Mouse (Mus musculus) thymus, postnatal 14 days (tissue): ENCODE data around the gene St3gal2.
"Not testable (repeated sequence)": the region's sequence is repeated elsewhere in the genome, so short reads cannot be mapped to it uniquely, and the experiment has no call there.

Experiments used
- DNase-seq: peaks from one replicate; pipeline ENCODE4 v3.0.0; 2021

St3gal2 gene

GRCm38 (mm10) chr8:110911576-110912570 lies 7.8 kb upstream of the St3gal2 start:
- DNase-seq = peak; percentile 22

GRCm38 (mm10) chr8:110917415-110917814 lies 2.3 kb upstream of the St3gal2 start:
- no peak for DNase-seq

GRCm38 (mm10) chr8:110918027-110918426 lies 1.7 kb upstream of the St3gal2 start:
- no peak for DNase-seq

GRCm38 (mm10) chr8:110918460-110918859 lies 1.3 kb upstream of the St3gal2 start:
- DNase-seq = no peak

- DNase-seq = no peak
Measured at GRCm38 (mm10) chr8:110920032-110920772, 480 bp downstream of the St3gal2 start.

GRCm38 (mm10) chr8:110920773-110921277 lies 1.1 kb downstream of the St3gal2 start:
- no peak for DNase-seq

- no peak for DNase-seq
Measured at GRCm38 (mm10) chr8:110921492-110922230, 1.9 kb downstream of the St3gal2 start.

- no peak for DNase-seq
Measured at GRCm38 (mm10) chr8:110925691-110926140, 6.0 kb downstream of the St3gal2 start.

- DNase-seq = no peak
Measured at GRCm38 (mm10) chr8:110926690-110927089, 7.0 kb downstream of the St3gal2 start.

- DNase-seq = no peak
Measured at GRCm38 (mm10) chr8:110928435-110928834, 8.7 kb downstream of the St3gal2 start.

GRCm38 (mm10) chr8:110929066-110929465 lies 9.3 kb downstream of the St3gal2 start:
- DNase-seq = peak; percentile 23

GRCm38 (mm10) chr8:110929672-110930071 lies 9.9 kb downstream of the St3gal2 start:
- DNase-seq = not testable (repeated sequence)

- DNase-seq = no peak
Measured at GRCm38 (mm10) chr8:110931176-110931939, 11.6 kb downstream of the St3gal2 start.

- DNase-seq = no peak
Measured at GRCm38 (mm10) chr8:110932444-110932843, 12.7 kb downstream of the St3gal2 start.

- no peak for DNase-seq
Measured at GRCm38 (mm10) chr8:110933272-110933671, 13.6 kb downstream of the St3gal2 start.

- no peak for DNase-seq
Measured at GRCm38 (mm10) chr8:110936217-110936616, 16.5 kb downstream of the St3gal2 start.

- peak; percentile 71 for DNase-seq
Measured at GRCm38 (mm10) chr8:110938882-110939589, 19.3 kb downstream of the St3gal2 start.

GRCm38 (mm10) chr8:110940682-110941452 lies 21.1 kb downstream of the St3gal2 start:
- no peak for DNase-seq

GRCm38 (mm10) chr8:110941453-110941948 lies 21.8 kb downstream of the St3gal2 start:
- DNase-seq = no peak

- no peak for DNase-seq
Measured at GRCm38 (mm10) chr8:110944276-110944876, 24.7 kb downstream of the St3gal2 start.
